Mouse (Mus musculus) embryonic facial prominence, embryonic 15.5 days (tissue): ENCODE measurements around the gene Dnajc15. TPM values are rescaled to one million over a fixed set of nuclear protein-coding genes. Genes with fewer than 3 reads are reported as not detected.
"Not testable (repeated sequence)": the region's sequence is repeated elsewhere in the genome, so short reads cannot be mapped to it uniquely, and the experiment has no call there.

Experiments
- ATAC-seq: fragments of 200-750 bp; cut with Nextera tagmentation; 2 replicates; pipeline ENCODE4 v1.8.0; 2017; ENCODE audit warnings: low read depth, moderate TSS enrichment; ENCODE audit not compliant: insufficient number of reproducible peaks, low FRiP score, low TSS enrichment
- H3K27ac ChIP-seq: fragments of 300-500 bp; sonication (generic); replicated peaks from 2 replicates; pipeline ENCODE4 v1.5.1; 2015; ENCODE audit warnings: mild to moderate bottlenecking, inconsistent platforms
- H3K27me3 ChIP-seq: fragments of 300-500 bp; sonication (generic); 2 replicates; pipeline ENCODE4 v1.6.1; 2015; ENCODE audit warnings: inconsistent platforms
- H3K36me3 ChIP-seq: fragments of 300-500 bp; sonication (generic); 2 replicates; pipeline ENCODE4 v1.6.1; 2015; ENCODE audit warnings: mild to moderate bottlenecking, inconsistent platforms
- H3K4me1 ChIP-seq: fragments of 300-500 bp; sonication (generic); 2 replicates; pipeline ENCODE4 v1.6.1; 2015; ENCODE audit warnings: inconsistent platforms
- H3K4me2 ChIP-seq: fragments of 300-500 bp; sonication (generic); replicated peaks from 2 replicates; pipeline ENCODE4 v1.6.1; 2015; ENCODE audit warnings: mild to moderate bottlenecking, inconsistent platforms
- H3K4me3 ChIP-seq: fragments of 300-500 bp; sonication (generic); replicated peaks from 2 replicates; pipeline ENCODE4 v1.5.1; 2015; ENCODE audit warnings: mild to moderate bottlenecking, inconsistent platforms
- H3K9ac ChIP-seq: fragments of 300-500 bp; sonication (generic); 2 replicates; pipeline ENCODE4 v1.6.1; 2015; ENCODE audit warnings: inconsistent platforms
- H3K9me3 ChIP-seq: fragments of 300-500 bp; sonication (generic); replicated peaks from 2 replicates; pipeline ENCODE4 v1.6.1; 2016; ENCODE audit warnings: inconsistent platforms
- WGBS: fragments of 180-500 bp; shearing (Covaris S2); methylation state at CpG from one replicate; pipeline ENCODE4 v1.1.7; 2015; 5-methylcytosine and 5-hydroxymethylcytosine counted together
- polyA plus RNA-seq: library from polyadenylated mRNA; unstranded; fragments of >200 nt; fragmentation: Nextera tagmentation; extraction: Ambion mirVana; gene quantifications from 2 replicates; pipeline ENCODE4 v1.2.1, GENCODE M21; 2015

The Dnajc15 gene
- polyA plus RNA-seq, 1 experiment from 2014 or later, result 102 TPM

GRCm38 (mm10) chr14:77886376-77886775 lies 11.5 kb upstream of the Dnajc15 start:
- H3K27me3 ChIP-seq, result no peaks in the 10 kb centered on the region
- ATAC-seq, result no peak
- H3K27ac ChIP-seq, result no peak overlapping the region
- no peaks in the 10 kb centered on the region for H3K9me3 ChIP-seq
- H3K36me3 ChIP-seq, result no peaks in the 10 kb centered on the region
- no peak overlapping the region for H3K4me3 ChIP-seq
- 56% methylated on average over 3 of the region's 3 CpGs for WGBS
- no peak overlapping the region for H3K9ac ChIP-seq
- H3K4me2 ChIP-seq, result no peak overlapping the region
- H3K4me1 ChIP-seq, result no peaks in the 10 kb centered on the region

GRCm38 (mm10) chr14:77882669-77883068 lies 7.7 kb upstream of the Dnajc15 start:
- Histone ChIP-seq H3K36me3 (no peaks in the 10 kb centered on the region), H3K27ac (no peak overlapping the region), H3K4me2 (no peak overlapping the region), H3K27me3 (no peaks in the 10 kb centered on the region), H3K4me3 (no peak overlapping the region), H3K4me1 (no peaks in the 10 kb centered on the region), H3K9me3 (no peaks in the 10 kb centered on the region), H3K9ac (no peak overlapping the region)
- ATAC-seq, result no peak
- WGBS, result 54% methylated on average over 6 of the region's 6 CpGs

- H3K9ac ChIP-seq, result no peak overlapping the region
- H3K27me3 ChIP-seq, result no peaks in the 10 kb centered on the region
- H3K36me3 ChIP-seq, result no peaks in the 10 kb centered on the region
- H3K9me3 ChIP-seq, result no peaks in the 10 kb centered on the region
- WGBS, result 51% methylated on average over 1 of the region's 1 CpGs
- H3K4me2 ChIP-seq, result no peak overlapping the region
- H3K4me1 ChIP-seq, result no peaks in the 10 kb centered on the region
- H3K27ac ChIP-seq, result no peak overlapping the region
- no peak for ATAC-seq
- H3K4me3 ChIP-seq, result no peak overlapping the region
These were observed 7.1 kb upstream of the Dnajc15 start for GRCm38 (mm10) chr14:77881998-77882397.

DNA sequence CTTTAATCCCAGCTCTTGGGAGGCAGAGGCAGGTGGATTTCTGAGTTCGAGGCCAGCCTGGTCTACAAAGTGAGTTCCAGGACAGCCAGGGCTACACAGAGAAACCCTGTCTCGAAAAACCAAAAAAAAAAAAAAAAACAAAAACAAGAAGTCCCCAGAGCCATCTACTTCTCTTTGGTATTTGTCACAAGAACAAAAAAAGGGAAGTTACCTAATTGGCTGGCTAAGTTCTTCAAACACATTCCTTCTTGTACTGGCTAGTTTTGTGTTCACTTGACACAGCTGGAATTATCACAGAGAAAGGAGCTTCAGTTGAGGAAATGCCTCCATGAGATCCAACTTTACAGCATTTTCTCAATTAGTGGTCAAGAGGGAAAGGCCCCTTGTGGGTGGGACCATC lies 3.0 kb upstream of the Dnajc15 start:
- H3K27ac ChIP-seq, H3K4me3 ChIP-seq, H3K4me2 ChIP-seq, H3K9ac ChIP-seq, H3K9me3 ChIP-seq, H3K27me3 ChIP-seq, H3K4me1 ChIP-seq, ATAC-seq, H3K36me3 ChIP-seq: not testable (repeated sequence)
- 70% methylated on average over 2 of the region's 2 CpGs for WGBS

- no peak for ATAC-seq
- H3K9me3 ChIP-seq, result no peaks in the 10 kb centered on the region
- H3K27ac ChIP-seq, result no peak overlapping the region
- WGBS, result 86% methylated on average over 1 of the region's 1 CpGs
- no peak overlapping the region for H3K4me3 ChIP-seq
- no peak overlapping the region for H3K4me2 ChIP-seq
- H3K4me1 ChIP-seq, result peaks cover 3% of the 10 kb centered on the region; the same call in 1 of the 2 replicates
- no peaks in the 10 kb centered on the region for H3K36me3 ChIP-seq
- H3K9ac ChIP-seq, result no peak overlapping the region
- no peaks in the 10 kb centered on the region for H3K27me3 ChIP-seq
These were observed 1.3 kb upstream of the Dnajc15 start for GRCm38 (mm10) chr14:77876199-77876598.

DNA sequence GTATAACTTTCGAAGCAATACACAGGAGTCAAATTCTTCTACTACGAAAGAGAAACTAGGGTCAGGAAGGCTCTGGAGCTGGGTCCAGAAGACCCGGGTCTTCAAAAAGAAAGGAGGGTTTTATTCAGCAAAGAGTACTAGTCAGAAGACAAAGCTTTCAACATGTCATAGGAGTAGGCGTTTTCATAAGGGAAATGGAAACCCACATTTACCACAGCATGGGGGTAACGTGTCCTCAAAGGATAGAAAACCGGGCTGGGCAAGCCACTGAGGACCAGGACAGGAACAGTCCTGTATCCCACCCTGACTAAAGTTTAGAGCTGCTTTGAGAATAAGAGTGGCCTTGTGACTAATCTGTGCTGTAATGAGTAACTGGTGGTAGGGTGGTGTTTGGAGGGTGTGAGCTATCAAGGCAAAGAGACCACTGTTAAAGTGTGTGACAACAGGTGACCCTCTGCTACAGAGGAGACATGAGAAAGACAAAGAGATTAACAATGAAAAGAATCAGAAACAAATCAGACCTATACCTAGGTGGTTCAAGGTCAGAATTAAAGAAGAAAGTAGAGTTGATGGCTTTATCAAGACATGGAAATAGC lies 3.4 kb downstream of the Dnajc15 start:
- Histone ChIP-seq H3K4me3 (no peak overlapping the region), H3K4me1 (peaks cover 3% of the 10 kb centered on the region; the same call in 1 of the 2 replicates), H3K27ac (no peak overlapping the region), H3K9ac (no peak overlapping the region), H3K4me2 (no peak overlapping the region), H3K9me3 (no peaks in the 10 kb centered on the region), H3K27me3 (no peaks in the 10 kb centered on the region), H3K36me3 (no peaks in the 10 kb centered on the region)
- no peak for ATAC-seq
- 82% methylated on average over 6 of the region's 6 CpGs for WGBS

DNA sequence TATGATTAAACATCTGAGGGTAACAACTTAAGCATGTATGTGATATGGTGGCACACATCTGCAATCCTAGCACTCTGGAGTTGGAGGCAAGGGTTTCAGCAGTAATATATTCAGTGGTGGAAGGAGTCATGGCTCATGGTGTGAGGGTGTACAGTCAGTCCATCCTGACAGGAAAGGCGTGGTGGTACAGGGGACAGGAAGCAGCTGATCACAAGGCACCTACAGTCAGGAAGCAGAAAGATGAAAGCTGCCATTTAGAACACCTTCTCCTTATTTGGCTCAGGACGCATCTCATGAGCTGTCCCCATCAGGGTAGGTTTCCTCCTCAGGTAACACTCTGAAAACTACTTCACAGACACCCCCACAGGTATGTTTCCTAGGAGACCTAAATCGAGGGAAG lies 4.0 kb downstream of the Dnajc15 start:
- Histone ChIP-seq H3K4me2 (no peak overlapping the region), H3K9me3 (no peaks in the 10 kb centered on the region), H3K9ac (no peak overlapping the region), H3K4me3 (no peak overlapping the region), H3K27me3 (no peaks in the 10 kb centered on the region), H3K36me3 (no peaks in the 10 kb centered on the region), H3K4me1 (peaks cover 3% of the 10 kb centered on the region; the same call in 1 of the 2 replicates), H3K27ac (no peak overlapping the region)
- ATAC-seq, result no peak
- WGBS, result 91% methylated on average over 3 of the region's 3 CpGs

GRCm38 (mm10) chr14:77867601-77868000 lies 7.3 kb downstream of the Dnajc15 start:
- Histone ChIP-seq H3K36me3 (no peaks in the 10 kb centered on the region), H3K4me2 (no peak overlapping the region), H3K27ac (no peak overlapping the region), H3K9ac (no peak overlapping the region), H3K27me3 (no peaks in the 10 kb centered on the region), H3K9me3 (no peaks in the 10 kb centered on the region), H3K4me1 (no peaks in the 10 kb centered on the region), H3K4me3 (no peak overlapping the region)
- 82% methylated on average over 5 of the region's 5 CpGs for WGBS
- ATAC-seq, result no peak

DNA sequence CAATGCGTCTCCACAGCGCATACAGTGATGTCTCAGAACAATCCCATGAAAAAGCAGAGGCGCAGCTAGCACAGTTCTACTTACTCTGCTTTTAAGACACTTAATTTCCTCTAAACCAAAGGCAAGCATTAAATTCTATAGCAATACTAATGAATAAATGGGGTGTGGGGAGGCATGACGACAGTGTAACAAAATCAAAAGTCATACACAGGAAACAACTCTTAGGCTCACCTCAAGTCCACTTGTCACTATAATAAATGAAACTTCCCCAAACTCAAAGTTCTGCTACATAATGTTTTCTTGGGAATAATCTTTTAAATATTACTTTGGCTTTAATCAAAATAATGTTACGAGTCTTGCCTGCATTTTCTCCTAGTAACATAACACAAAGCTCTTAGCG lies 10.4 kb downstream of the Dnajc15 start:
- Histone ChIP-seq H3K4me2 (no peak overlapping the region), H3K27ac (no peak overlapping the region), H3K4me1 (no peaks in the 10 kb centered on the region), H3K9me3 (no peaks in the 10 kb centered on the region), H3K36me3 (no peaks in the 10 kb centered on the region), H3K27me3 (no peaks in the 10 kb centered on the region), H3K9ac (no peak overlapping the region), H3K4me3 (no peak overlapping the region)
- 90% methylated on average over 6 of the region's 6 CpGs for WGBS
- no peak for ATAC-seq

GRCm38 (mm10) chr14:77864051-77864450 lies 10.9 kb downstream of the Dnajc15 start:
- Histone ChIP-seq H3K9ac (no peak overlapping the region), H3K36me3 (no peaks in the 10 kb centered on the region), H3K27ac (no peak overlapping the region), H3K4me3 (no peak overlapping the region), H3K4me2 (no peak overlapping the region), H3K4me1 (no peaks in the 10 kb centered on the region), H3K27me3 (no peaks in the 10 kb centered on the region), H3K9me3 (no peaks in the 10 kb centered on the region)
- WGBS, result 77% methylated on average over 3 of the region's 3 CpGs
- ATAC-seq, result no peak

GRCm38 (mm10) chr14:77860841-77861560 lies 13.9 kb downstream of the Dnajc15 start:
- Histone ChIP-seq H3K9me3 (no peaks in the 10 kb centered on the region), H3K36me3 (peaks cover 2% of the 10 kb centered on the region; the same call in 1 of the 2 replicates), H3K27ac (no peak overlapping the region), H3K4me3 (no peak overlapping the region), H3K4me1 (no peaks in the 10 kb centered on the region), H3K4me2 (no peak overlapping the region), H3K9ac (no peak overlapping the region), H3K27me3 (no peaks in the 10 kb centered on the region)
- ATAC-seq, result no peak
- WGBS, result 72% methylated on average over 5 of the region's 5 CpGs

GRCm38 (mm10) chr14:77859894-77860293 lies 15.0 kb downstream of the Dnajc15 start:
- no peak overlapping the region for H3K4me3 ChIP-seq
- no peak overlapping the region for H3K9ac ChIP-seq
- no peak overlapping the region for H3K4me2 ChIP-seq
- WGBS, result 86% methylated on average over 1 of the region's 1 CpGs
- no peak for ATAC-seq
- no peak overlapping the region for H3K27ac ChIP-seq
- no peaks in the 10 kb centered on the region for H3K27me3 ChIP-seq
- peaks cover 2% of the 10 kb centered on the region; the same call in 1 of the 2 replicates for H3K36me3 ChIP-seq
- no peaks in the 10 kb centered on the region for H3K4me1 ChIP-seq
- no peaks in the 10 kb centered on the region for H3K9me3 ChIP-seq
